Mouse (Mus musculus) urinary bladder, postnatal 14 days (tissue): ENCODE measurements around the gene Acot12.

Experiments used
- DNase-seq: peaks from one replicate; pipeline ENCODE4 v3.0.0; 2021; ENCODE audit warnings: low spot score

The Acot12 gene

DNA sequence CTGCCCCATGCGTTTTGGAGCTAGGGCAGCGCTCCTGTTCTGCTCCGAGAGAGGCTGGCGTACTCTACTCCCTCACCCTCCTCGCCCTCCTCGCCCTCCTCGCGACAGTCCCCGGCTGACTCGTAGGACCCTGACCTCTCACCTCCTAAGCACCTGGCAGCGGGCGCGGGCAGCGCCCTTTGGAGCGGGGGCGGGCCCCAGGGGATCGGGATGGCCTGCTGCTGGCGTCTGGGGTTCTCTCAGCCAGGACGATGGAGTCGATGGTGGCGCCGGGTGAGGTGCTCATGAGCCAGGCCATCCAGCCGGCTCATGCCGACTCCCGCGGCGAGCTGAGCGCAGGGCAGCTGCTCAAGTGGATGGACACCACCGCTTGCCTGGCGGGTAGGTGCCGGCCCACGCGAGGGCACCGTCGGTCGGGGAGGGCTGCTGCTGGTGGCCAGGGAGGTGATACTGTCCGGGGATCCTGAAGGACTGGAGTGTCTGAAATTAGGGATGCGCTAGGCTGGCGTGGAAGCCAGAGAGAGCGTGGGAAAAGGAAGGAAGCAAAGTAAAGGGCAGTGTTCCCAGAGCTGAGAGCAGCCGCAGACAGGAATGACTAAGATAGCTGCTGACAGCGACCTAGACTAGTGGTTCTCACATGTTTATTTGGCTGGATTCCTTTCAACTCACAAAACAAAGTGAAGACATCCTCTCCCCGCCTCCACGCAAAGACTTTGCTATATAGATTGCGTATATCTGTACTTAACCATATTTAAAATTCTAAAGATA, at the start of gene Acot12:
Gene Acot12 (plus strand): TSS at position 233 of the 768 bp plus-strand sequence.
- DNase-seq = peak; percentile 15

- DNase-seq = no peak
Observed at GRCm38 (mm10) chr13:91693615-91694014, 47.7 kb upstream of the Acot12 start.

GRCm38 (mm10) chr13:91695406-91695805, 45.9 kb upstream of the Acot12 start:
- DNase-seq = no peak

DNA sequence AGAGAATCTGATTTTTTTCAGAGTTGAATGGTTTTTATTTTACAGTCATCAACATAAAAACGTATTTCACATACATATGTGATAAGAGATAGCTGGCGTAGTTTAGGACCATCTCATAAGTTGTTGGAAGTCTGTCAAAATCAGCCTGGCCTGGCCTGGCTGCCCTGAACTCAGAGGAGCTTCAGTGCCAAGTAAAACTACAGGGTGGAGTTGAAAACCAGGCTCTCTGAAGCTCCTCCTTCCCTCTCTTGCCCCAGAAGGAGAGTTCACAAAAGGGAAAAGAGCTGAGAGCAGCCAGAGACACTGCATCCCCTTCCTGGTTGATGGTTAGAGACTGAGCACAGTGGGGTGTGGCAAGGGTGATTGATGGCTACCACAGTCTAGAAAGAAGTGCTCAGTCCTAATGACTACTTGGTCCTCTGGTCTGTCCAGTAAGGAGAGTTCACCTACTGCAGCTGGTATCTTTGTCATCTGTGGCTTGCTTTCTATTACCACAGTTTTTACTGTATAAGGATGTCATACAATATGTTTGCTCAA, 45.1 kb upstream of the Acot12 start:
- DNase-seq = no peak

DNA sequence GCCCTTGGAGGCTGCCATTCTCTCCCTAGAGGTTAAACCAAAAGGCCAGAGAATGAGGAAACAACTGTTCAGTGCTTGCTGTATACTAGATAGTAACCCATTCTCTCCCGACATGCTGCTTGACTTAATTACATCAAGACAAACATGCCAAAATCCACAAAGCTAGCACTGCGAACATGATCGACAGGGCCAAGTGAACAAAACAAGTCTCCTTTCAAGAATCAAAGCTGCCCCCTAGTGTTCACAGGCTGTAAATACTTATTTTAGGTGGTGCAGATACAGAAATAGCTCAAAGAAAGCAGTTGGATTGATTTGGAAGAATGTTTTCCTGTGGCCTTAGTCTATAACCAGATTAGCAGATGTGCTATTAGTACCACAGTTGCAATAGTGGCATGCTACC, 44.3 kb upstream of the Acot12 start:
- DNase-seq = no peak

- no peak for DNase-seq
Observed at GRCm38 (mm10) chr13:91702337-91702736, 39.0 kb upstream of the Acot12 start.

DNA sequence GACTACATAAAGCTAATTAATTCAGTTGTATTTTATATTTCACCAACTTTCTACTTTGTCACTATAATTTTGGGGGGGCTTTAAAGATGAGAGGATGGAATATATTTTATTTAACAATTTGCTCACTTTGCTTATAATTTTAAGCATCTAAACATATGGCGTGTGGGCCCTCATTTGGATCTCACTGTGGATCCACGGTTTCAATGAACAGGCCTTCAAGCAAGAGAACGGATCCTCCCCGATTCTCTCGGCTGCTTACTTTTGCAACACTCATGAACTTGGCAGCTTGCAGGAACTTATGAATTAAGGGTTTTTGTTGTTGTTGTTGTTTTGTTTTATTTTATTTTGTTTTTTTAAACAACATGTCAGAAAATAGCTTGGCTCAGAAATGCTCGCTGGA, 21.8 kb upstream of the Acot12 start:
- DNase-seq = no peak

DNA sequence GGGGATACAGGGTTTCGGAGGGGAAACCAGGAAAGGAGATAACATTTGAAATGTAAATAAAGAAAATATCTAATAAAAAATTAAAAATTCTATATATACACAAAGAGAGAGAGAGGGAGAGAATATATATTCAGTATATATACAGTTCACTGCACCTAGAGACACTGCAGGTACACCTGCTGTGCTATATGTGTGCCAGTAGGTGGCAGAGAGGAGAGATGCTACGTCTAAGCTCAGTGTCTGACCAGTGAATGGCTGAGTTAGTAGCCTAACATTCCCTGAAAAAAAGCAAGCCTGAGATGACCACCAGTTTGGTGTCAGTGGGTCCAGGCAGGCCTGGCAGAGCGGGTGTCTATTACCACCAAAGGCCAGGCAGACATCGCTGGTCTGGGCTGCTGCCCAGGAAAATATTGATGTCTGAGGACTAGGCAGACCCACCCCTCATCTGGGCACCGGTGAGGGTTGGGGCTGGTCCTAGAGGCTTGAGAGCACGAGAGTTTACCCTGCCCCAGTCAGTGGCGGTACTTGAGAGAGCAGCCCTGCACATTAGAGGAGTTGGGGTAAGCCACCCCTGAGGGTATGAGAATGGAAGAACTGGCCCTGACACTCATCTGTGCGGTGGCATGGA, 18.1 kb upstream of the Acot12 start:
- DNase-seq = no peak

DNA sequence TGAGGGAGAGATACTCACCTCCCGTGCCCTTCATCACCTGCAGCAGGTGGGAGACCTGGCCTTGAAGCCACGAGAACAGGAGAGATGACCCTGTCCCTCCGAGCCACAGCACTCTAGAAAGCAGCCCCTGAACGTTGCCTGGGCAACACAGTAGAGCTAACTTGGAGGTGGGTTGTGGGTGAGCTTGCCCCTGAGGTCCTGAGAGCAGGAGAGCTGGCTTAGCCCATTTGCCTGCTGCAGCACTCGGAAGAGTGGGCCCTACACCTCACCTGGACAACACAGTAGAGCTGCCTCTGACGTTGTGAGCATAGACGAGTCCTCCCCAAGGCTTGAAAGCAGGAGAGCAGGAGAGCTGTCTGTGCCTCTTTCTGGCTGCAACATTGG, 17.6 kb upstream of the Acot12 start:
- no peak for DNase-seq

DNA sequence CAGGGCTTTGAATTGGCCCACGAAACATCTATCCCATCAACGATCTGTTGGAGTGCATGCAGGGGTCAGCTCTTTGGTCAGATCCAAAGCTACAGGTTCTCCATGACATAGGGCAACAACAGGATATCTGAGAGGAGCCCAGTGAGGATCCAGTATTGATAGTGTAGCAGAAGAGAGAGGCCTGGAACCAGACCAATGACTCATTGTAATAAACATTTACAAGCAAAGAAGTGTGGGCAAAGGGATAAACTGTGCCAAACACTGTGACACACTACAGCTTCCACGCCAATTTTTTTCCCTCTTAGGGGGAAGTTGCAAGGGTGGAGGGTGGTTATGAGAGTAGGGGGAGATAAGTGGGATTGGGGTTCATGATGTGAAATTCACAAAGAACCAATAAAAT, 17.1 kb upstream of the Acot12 start:
- DNase-seq = no peak

DNA sequence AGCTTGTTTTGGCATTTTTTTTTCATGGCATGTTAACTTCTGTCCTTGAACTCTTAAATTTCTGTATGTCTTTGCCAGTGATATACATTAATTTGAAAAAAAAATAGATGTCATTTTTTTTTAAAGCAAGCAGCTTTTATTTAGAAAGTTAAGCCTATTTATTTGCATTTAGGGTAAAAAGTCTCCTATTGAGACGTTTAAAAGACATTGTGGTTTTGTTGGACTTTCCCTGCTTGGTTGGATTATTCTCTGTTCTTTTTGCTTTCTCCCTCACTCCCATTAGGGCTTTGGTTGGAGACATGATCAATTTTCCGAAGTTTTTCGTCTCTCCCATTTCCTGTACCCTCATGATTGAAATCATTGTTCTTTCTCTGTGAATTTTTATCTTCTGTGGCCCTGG, 16.2 kb upstream of the Acot12 start:
- DNase-seq = no peak

DNA sequence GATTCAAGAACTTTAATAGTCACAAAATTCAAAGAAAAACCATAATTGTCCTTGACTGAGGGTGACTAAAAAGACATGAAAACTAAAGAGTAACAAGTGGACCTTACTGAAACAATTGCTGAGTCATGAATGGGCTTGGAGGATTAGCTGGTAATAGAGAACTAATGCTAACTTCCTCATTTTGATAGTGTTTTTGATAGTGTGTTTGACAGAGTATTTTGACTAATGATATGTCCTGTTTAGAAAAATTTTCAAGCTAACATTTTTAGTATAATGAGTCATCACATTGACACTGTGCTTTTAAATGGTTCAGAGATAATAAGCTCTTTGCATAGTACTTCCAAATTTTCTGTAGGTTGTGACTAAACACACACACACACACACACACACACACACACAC, 13.4 kb upstream of the Acot12 start:
- DNase-seq = no peak

DNA sequence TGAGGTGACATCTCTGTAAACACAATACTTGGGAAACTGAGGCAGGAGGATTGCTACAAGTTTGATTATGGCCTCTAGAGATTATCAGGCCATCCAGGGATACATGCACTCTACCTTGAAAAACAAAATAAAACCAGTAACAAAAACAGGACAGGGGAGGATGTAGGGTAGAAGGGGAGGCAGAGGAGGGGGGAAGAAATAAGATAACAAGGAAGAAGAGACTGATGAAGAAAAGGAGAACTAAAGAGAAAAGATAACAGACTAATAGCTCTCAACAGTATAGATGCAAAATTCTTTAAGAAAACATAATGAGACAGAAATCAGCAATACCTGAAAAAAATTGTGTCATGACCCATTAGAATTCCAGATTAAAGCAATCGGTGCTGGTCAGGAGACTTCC, 4.1 kb upstream of the Acot12 start:
- DNase-seq = no peak

DNA sequence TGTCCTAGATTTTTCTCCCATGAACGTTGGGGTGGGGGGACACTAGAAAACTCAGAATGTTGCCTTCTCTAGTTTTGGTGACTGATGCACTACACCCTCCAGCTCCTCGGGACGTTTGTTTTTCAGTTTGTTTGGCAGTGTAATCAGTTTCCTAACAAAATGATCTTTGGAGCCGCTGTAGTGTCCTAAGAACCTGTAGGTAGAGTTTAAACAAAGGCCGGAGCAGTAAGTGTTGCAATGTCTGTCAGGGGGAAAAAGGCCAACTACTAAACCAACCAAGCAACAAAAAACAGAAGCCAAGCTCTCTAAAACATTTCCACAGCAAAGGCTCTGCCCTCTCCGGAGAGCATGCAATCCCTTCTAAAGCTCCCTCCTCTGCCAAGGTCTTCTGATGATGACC, 461 bp upstream of the Acot12 start:
- DNase-seq = no peak

DNA sequence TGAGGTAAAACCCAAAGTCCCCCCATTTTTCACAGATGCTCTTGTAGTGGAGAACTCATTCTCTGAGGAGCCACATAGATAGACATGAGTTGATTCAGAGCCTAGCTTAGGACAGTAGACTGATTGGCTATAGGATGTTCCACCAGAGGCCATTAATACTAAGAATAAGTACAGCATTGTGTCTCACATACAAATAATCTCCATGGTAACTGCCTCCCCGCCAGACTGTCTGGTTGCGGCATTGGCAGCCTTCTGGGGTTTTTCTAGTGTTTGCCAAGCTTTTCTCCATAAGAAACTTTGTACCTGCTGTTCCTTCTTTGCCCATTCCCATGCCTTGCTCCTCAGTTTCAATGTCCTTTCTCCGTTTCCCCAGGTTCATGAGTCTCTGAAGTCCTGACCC, 1.9 kb downstream of the Acot12 start:
- no peak for DNase-seq

DNA sequence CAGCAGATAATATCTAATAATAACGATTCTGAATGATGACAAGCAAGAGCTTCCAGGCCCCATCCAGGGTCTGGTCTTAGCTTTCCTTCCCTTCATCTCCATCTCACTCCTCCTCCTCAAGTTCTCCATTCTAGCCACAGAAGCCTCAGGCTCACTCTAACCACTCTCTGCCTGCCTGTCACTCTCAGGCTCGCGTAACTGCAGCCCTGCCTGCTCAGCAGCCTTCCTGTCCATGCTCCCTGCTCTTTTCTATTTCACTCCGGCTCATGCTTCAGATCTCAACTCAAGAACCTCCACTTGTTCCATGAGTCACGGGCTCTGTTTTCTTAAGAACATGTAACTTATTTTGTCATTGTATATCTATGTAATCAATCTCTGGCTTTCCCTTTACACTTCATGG, 5.2 kb downstream of the Acot12 start:
- no peak for DNase-seq

DNA sequence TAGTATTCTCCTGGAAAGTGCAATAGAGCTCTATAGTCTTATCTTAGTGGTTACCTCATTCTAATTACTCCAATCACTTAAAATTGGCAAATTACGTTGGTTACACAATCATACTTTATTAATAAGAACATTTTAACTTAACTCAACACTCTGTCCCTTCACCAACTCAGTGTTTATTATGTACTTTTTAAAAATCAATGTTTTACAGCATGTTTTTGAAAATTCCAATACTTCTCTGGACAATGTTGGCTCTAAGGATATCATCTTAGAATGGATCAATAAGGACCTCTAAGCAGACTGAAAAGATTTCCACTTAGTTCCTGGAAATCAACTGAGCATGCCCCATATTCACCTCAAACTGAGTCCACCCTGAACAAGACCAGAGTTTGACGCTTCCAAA, 7.1 kb downstream of the Acot12 start:
- no peak for DNase-seq

GRCm38 (mm10) chr13:91749981-91750380, 8.7 kb downstream of the Acot12 start:
- no peak for DNase-seq

- DNase-seq = no peak
Observed at GRCm38 (mm10) chr13:91753724-91754123, 12.4 kb downstream of the Acot12 start.

GRCm38 (mm10) chr13:91754762-91755161, 13.4 kb downstream of the Acot12 start:
- no peak for DNase-seq

DNA sequence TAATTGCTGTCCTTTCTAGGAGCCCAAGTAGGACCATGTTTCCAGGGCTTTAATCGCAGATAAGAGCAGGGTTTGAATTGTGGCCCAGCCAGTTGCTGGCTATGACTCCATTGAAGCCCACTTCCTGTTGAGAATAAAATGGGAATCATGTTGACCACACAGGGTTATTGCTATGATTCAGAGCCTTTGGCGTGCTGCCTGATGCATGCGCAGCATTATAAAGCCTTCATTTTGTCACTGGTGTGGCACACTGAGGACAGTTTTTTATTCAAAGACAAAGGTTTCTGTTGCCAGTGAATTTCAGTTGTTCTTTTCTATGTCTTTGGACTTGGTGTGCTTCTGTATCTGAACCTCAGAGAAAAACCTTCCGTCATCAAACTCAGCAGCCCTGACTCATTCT, 14.9 kb downstream of the Acot12 start:
- DNase-seq = peak; percentile 5

DNA sequence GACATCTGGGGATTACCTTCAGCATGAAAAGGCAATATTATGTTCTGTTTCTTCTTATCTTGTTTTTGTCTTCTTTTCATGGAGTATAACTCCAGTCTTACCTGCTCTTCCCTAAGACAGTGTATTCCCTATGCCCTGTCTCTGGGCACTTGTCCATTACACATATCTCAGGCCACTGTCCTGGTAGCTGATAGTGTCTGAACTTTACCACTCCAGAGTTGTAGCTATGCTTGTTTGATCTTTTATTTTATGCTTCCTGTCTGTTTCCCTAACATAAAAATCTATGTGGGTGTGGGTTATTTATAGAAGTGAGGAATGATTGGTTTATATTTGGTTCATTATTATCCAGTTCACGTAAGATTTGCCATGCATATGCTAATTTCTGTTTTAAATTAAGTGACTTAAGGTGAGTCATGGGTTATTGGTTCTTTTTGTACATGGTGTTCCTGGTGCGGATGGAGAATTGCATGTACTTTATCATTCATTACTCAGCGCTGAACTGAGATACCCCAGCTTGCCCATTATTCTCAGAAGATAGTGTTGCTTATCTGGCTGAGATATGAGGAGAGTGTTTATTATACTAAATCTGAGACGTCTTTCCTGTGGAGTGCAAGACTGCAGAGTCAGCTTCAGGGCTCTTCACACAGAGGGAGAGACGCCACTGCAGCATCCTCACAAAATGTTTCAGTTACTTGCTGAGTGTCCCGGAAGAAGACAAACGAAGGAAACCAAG, 17.2 kb downstream of the Acot12 start:
- no peak for DNase-seq

- DNase-seq = no peak
Observed at GRCm38 (mm10) chr13:91759791-91760190, 18.5 kb downstream of the Acot12 start.
